Mouse (Mus musculus) c-Kit-positive CD71-negative TER-119-negative erythroid progenitor cells, embryonic 14.5 days (primary cell): ENCODE results near the gene Tiam1.

Experiments used
- DNase-seq: peaks from one replicate; pipeline ENCODE4 v3.0.0-alpha.2; 2013; ENCODE audit warnings: low read depth

The Tiam1 gene

DNA sequence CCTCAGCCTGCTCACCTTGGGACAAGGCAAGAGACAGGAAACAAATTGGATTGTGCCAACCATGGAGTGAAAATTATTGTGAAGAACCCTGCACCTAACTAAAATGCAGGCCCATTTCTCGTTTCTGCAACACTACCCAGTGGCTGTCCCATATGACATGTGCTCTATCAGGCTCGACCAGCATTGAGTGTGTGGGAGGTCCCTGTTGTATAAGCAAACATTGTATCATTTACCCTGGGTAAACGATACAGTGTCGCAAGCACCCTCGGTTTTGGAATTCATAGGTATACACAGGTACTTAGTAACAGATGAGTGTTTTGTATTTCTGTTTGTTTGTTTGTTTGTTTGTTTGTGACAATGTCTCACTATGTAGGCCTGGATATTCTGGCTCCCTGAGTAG lies 357.8 kb downstream of the Tiam1 start:
- no peak for DNase-seq

DNA sequence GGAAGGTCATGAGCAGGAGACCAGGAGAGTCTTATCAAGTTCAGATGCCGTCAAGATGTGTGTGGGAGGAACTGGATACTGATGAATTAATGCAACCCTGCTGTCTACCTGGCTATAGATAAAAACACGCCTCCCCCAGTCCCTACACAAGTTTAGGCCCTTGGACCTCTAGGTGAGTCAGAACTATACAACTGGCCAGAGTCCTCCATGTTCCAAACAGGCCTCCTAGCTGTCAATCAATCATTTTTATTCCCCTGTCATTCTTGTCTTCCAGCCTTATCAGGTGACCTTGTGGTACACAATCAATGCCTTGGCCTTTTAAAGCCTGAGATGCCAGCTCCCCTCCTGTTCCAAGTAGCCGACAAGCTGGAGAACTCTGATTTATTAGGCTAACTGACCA lies 363.9 kb downstream of the Tiam1 start:
- no peak for DNase-seq

DNA sequence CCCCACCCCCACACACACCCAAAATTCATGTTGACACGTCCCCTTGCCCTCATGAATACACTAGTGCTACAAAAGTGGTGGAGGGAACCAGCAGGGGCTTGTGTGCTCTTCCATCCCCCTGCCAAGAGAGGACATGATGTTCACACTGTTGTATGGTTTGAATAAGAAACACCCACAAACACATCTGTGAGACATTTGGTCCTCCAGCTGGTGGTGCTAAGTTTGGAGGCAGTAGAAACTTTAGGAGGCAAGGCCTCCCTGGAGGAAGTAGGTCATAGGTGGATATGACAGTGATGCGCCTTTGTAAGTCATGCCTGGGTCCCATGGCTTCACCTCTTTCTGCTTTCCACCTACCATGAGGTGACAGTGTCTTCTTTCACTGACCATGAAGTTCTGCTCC lies 366.1 kb downstream of the Tiam1 start:
- DNase-seq, result no peak

DNA sequence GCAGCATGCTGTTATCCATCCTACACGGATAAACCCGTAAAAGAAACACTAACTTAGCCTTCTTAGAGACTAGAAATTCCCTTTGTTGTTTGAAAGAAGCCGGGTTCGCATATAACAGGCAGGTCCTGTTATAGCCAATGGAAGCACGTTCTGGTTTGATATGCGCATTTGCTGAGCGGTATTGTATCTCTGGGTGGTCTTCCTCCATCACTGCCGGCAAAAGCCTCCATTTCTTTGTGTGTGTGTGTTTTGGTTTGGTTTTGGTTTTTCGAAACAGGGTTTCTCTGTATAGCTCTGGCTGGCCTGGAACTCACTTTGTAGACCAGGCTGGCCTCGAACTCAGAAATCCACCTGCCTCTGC lies 369.0 kb downstream of the Tiam1 start:
- no peak for DNase-seq

DNA sequence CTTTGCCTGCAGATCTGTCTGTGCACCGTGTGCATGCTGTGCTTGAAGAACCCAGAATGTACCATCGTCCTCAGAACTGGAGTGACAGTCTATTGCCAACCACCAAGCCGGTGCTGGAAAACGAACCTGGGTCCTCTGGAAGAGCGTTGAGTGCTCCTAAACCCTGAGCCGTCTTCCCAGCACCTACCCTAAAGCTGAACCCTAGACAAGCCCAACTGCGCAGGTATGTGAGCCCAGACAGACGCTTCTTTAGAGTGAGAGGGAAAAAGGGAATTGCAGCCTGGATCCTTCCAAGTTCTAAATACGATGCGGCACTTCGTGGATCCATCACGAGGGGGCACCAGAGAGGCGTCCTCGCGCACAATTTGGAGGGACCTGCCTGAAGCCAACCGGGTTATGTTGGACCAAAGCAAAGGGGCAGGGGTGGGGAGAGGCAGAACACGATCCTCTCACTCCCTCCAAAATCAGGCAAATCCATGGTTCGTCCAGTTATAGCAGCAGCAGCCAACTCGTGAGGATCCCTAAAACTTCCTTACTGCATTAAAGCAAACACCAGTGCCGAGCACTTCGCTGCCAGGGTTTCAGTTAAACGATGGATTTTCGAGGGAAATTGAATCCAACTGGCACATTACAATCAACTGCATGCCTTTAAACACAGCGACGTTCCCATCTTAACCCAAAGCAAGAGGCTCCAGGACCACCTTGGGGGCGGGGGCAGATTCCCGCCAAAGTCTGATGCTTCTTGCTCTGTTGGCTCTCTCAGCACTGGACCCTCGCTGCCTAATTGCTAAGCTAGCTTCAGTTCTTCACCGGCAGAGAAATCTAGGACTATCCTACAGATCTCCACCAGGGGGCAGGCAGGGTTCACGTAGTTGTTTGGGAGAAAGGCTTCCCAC lies 369.7 kb downstream of the Tiam1 start:
- DNase-seq, result peak; percentile 79

DNA sequence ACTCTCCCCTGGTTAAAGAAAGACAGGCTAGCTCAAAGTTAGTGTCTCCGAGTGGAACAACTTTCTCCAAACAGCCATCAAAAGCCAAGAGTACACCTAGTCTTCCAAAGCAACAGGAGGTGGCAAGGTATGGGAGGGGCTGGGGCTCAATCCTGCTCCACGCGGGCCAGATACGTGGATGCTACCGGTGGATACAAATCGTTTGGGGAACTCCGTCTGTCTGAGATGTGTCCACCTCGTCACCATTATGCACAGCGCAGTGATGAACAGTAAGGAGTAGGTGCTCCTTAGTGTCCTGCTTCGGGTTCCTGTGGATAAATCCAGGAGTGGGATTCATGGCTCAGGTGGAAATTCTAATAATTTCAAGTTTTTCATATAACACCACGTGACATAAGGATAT lies 377.6 kb downstream of the Tiam1 start:
- DNase-seq, result no peak

DNA sequence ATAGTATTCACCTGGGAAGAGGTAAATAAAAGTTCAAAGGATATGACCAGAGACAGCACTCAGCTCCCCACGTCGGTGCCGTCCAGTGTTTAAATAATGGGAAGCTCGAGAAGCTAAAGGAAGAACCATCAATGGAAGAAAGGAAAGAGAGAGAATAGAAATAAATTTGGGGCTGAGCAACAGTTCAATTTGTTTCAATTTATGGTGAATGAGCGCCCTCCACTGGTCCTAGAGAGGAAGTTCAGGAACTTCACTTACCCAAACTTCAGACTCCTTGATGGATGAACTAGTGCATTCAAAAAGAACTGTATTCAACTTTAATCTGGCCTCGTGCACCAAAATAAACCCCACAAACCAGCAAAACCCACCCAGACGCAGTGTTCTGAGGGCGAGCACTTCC lies 378.1 kb downstream of the Tiam1 start:
- peak; percentile 30 for DNase-seq

DNA sequence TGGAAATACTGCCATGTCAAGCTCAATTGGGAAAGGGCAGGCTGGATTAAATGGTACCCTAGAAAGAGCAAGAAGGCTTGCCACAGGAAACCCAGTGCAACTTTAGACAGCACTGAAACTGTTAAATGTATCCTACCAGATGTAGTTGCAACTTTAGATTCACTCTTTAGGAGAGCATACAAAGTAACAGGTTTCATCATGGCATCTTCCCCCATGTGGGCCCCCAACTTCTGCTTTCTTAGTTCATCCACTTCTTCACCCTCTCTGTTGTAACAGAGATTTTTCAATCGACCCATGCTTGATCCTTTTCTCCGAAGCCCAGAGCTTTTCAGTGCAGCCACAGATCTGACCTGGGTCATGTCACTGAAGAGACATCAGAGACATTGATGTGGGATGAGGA lies 379.8 kb downstream of the Tiam1 start:
- peak; percentile 7 for DNase-seq

DNA sequence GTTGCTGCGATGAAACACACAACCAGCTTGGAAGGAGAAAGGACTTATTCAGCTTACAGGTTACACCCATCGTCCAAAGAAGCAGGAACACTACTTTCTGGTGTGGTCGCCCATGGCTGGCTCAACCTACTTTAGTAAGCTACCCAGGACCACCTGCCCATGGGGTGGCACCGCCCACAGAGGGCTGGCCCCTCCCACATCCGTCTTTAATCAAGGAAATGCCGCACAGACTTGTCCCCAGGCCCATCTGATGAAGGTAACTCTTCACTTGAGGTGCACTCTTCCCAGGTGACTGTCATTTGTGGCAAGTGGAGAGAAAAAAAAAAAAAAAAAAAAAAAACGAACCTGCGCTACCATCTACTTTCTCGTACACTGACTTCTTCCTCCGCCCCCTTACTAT lies 381.0 kb downstream of the Tiam1 start:
- no peak for DNase-seq

DNA sequence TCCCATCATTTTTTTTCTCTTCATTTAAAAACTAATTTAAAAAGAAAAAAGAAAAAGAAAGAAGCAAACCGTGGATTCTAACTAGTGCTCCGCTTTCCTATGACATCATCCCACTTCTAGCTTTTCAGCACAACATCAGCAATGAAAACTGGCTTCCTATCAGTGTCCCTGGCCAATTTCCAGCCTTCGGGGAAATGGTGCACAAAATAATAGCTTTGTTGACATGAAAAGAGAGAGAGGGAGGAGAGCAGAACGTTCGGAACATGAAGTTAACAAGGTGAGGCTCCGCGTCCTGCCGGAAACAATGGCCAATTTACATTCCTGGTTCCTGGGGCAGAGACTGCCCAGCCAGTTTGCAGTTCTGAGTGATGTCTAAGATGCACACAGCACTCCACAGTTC lies 381.5 kb downstream of the Tiam1 start:
- no peak for DNase-seq

DNA sequence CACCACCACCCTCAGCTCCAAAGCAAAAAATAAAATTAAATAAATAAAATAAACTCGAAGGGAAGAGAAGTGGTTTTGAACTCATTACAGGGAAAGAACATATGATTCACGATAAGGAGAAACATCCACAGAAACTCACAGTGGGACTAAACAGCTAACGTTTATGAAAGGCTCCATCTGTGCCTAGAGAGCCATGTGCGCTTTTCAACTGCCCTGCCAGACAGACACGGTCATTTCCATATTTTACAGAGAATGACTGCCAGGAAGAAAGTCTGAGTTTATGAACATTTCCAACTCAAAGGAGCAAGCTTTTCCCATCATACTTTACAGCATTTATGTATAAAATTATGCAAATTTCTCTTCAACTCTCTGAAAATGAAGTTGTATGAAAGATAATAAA lies 386.2 kb downstream of the Tiam1 start:
- DNase-seq, result no peak

DNA sequence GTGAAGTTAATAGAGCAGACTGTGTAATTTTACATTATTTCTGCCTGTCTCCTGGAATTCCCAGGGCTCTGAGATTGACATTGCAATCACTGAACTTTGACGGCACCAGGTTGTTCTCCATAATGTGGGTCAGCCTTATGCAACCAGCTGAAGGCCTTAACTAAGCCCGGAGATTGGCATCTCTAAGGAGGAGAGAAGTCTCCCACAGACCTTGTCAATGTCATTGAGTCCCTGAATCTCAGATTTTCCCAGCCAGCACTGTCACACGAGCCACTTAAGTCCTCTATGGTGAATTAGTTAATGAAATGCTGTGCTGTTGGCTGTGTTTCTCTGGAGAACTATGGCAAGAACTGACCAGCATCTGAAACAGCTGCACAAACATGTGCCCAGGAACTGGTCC lies 388.9 kb downstream of the Tiam1 start:
- no peak for DNase-seq

DNA sequence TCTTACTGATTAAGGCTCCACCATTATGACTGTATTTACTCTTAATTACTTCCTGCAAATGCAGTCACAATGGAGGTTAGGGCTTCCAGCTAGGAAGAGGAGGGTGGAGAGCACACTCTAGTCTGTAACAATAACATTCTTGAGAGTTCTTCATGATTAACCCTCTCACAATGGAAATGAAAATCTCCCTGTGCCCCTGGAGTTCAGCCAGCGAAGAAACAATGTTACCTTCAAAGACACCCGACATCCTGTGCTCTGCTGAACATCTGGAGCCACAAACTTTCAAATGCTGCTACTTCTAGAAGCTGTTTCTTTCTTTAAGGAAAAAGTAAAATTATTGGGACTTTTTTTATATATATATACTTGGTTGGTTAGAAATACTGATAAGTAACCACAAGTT lies 395.7 kb downstream of the Tiam1 start:
- no peak for DNase-seq

DNA sequence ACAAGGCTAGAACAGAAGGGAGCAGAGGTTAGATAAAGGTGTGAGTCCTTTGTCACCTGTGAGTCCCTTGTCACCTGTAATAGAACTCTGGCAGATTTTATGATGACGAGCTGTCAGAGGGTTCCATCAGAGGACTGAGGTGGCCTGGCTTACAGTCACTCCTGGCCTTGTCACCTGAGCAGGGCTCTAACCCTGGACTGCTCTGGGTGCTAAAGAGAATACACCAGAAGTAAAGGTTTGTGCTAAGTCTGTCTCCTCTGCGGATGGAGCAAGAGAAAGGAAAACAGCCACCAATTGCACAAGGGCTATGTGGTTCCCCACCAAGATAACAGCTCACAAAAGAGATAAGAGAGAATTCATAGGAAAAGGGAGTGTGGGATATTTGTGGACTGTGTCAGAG lies 404.0 kb downstream of the Tiam1 start:
- no peak for DNase-seq

DNA sequence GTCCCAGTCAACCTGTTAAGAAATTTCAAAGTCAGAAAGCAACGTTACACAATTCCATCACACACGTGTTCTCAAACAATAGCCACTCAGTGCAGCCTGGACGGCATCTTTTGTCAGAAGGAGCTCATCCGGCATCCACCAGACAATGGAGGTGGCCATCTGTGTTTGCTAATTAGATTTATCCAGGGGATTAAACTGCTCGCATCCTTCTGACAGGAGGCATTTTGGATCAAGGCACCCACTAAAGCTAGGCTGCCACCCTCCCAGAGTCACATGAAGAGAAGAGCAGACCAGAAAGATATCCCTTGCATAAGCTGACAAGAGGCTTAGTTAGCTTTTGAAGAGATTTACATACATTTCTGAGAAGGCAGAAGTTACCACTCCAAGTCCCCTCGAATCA lies 404.6 kb downstream of the Tiam1 start:
- DNase-seq, result no peak
